Mouse (Mus musculus) T-helper 2 cell (primary cell): ENCODE results near the gene Kctd15.

ENCODE experiments used
- in situ Hi-C: fragments of 300-600 bp; cut with MboI, MseI; formaldehyde crosslinking; loops from one replicate; pipeline ENCODE4 v1.15.1; 2025; ENCODE audit warnings: high pct_unique_total_duplicates

Gene Kctd15

GRCm38 (mm10) chr7:34667874-34668273 is 11.3 kb upstream of the Kctd15 start:
- in situ Hi-C loops = loop anchor here (25.0 kb wide), 1 partner anchor 531 kb away; the partner anchor contains the start of gene Wtip

GRCm38 (mm10) chr7:34663145-34663544 is 6.6 kb upstream of the Kctd15 start:
- in situ Hi-C loops = loop anchor here (25.0 kb wide), 1 partner anchor 526 kb away; the partner anchor contains the start of gene Wtip

GRCm38 (mm10) chr7:34662227-34662626 is 5.7 kb upstream of the Kctd15 start:
- in situ Hi-C loops = loop anchor here (25.0 kb wide), 1 partner anchor 525 kb away; the partner anchor contains the start of gene Wtip

- in situ Hi-C loops = loop anchor here (25.0 kb wide), 1 partner anchor 522 kb away; the partner anchor contains the start of gene Wtip
Measured at GRCm38 (mm10) chr7:34659386-34660085, 3.0 kb upstream of the Kctd15 start.

GRCm38 (mm10) chr7:34655086-34655839 is 1.3 kb downstream of the Kctd15 start:
- in situ Hi-C loops = loop anchor here (25.0 kb wide), 1 partner anchor 518 kb away; the partner anchor contains the start of gene Wtip

GRCm38 (mm10) chr7:34654441-34655085 is 2.0 kb downstream of the Kctd15 start:
- in situ Hi-C loops = loop anchor here (25.0 kb wide), 1 partner anchor 517 kb away; the partner anchor contains the start of gene Wtip

GRCm38 (mm10) chr7:34653731-34654440 is 2.6 kb downstream of the Kctd15 start:
- in situ Hi-C loops = loop anchor here (25.0 kb wide), 1 partner anchor 517 kb away; the partner anchor contains the start of gene Wtip

GRCm38 (mm10) chr7:34652751-34653502 is 3.6 kb downstream of the Kctd15 start:
- in situ Hi-C loops = loop anchor here (25.0 kb wide), 1 partner anchor 516 kb away; the partner anchor contains the start of gene Wtip

- in situ Hi-C loops = loop anchor here (25.0 kb wide), 1 partner anchor 514 kb away; the partner anchor contains the start of gene Wtip
Measured at GRCm38 (mm10) chr7:34651381-34651780, 5.2 kb downstream of the Kctd15 start.

GRCm38 (mm10) chr7:34647052-34647451 is 9.5 kb downstream of the Kctd15 start:
- in situ Hi-C loops = no loop called here

- in situ Hi-C loops = no loop called here
Measured at GRCm38 (mm10) chr7:34646144-34646795, 10.3 kb downstream of the Kctd15 start.

GRCm38 (mm10) chr7:34645623-34646022 is 10.9 kb downstream of the Kctd15 start:
- in situ Hi-C loops = no loop called here

GRCm38 (mm10) chr7:34644591-34644990 is 11.9 kb downstream of the Kctd15 start:
- in situ Hi-C loops = no loop called here

- in situ Hi-C loops = no loop called here
Measured at GRCm38 (mm10) chr7:34643329-34643728, 13.2 kb downstream of the Kctd15 start.

GRCm38 (mm10) chr7:34641968-34642367 is 14.6 kb downstream of the Kctd15 start:
- in situ Hi-C loops = no loop called here

GRCm38 (mm10) chr7:34639798-34640197 is 16.7 kb downstream of the Kctd15 start:
- in situ Hi-C loops = no loop called here

- in situ Hi-C loops = no loop called here
Measured at GRCm38 (mm10) chr7:34636661-34637060, 19.9 kb downstream of the Kctd15 start.

GRCm38 (mm10) chr7:34632966-34633742 is 23.4 kb downstream of the Kctd15 start:
- in situ Hi-C loops = no loop called here
